Mouse (Mus musculus): ENCODE measurements around the gene Tceal1. TPM values are rescaled to one million over a fixed set of nuclear protein-coding genes. Genes with fewer than 3 reads are reported as not detected.

The Tceal1 gene
- polyA plus RNA-seq, 1 experiment from 2014 or later: 1.3 TPM

DNA sequence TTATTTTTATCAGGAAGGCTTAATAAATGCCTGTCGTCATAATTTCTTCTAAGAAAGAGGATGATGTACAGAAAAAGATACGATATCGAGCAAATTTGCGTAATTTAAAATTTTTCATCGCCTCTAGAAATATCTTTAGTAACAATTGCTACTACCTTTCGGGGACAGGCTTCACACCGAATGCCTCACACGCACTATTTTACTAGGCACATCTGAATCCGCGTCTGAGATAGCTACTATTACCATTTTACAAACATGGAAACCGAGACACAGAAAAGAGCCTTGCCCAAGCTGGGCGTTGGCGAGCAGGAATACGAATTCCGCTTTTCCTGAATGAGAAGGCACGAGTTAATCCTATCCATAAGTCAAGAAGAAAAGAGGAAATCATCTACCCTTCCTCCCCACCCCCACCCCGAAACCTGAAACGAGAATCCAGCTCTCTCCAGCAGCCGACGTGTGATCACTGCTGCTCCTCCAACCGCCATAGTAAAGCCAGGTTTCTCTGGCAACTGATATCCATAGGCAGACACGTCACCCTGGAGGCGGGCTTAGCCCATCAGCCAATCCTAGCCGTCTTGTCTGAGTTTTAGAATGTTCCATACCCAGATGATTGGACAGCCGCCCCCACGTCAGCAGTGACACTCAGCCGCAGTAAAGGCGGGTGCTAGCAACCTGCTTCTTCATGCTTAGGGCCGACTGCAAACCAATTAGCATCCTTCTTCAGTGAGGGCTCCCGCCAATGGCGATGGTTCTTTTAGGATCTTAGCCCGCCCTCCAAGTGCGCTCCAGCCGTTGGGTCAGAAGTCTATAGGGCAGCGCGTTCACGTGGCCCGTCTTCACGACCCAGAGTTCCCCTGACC, 33.2 kb downstream of the Tceal1 start:
- peak overlapping the region; percentile 84 for H3K27ac ChIP-seq
- 34% methylated on average over 27 of the region's 39 CpGs for WGBS (ENCODE audit: missing documents)
- peak overlapping the region; percentile 57 for H3K4me3 ChIP-seq (ENCODE audit: inconsistent target)
- peaks cover 46% of the 10 kb centered on the region for H3K79me2 ChIP-seq (ENCODE audit: inconsistent target)
- no peaks in the 10 kb centered on the region for H3K36me3 ChIP-seq (ENCODE audit: inconsistent target)

DNA sequence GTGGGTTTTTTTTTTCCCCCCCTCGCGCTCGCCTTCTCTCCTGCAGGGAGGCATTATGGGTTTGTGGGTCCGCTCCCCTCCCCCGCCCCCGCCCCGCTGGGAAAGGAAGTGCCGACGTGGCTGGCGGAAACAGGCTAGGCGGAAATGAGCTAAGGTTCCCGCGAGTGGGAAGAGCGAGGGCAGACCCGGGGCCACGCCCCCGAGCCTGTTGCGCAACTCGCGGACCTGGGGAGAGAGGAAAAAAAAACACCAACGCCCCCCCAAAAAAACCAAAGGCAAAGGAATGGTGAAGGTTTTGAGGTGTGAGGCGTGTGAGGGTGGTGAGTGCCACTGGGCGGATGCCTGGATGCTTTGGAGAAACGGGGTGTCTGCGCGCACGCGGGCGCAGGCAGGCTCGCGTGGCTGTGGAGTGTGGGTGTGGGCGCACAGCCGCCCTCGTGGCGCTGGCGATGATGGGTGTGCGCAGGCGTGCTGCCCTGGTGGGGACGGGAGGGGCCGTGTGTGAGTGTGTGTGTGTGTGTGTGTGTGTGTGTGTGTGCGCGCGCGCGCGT, 33.9 kb downstream of the Tceal1 start:
- H3K79me2 ChIP-seq (ENCODE audit: inconsistent target): peaks cover 39% of the 10 kb centered on the region
- H3K27ac ChIP-seq: peak overlapping the region; percentile 84
- H3K4me3 ChIP-seq (ENCODE audit: inconsistent target): peak overlapping the region; percentile 26
- 17% methylated on average over 31 of the region's 46 CpGs for WGBS (ENCODE audit: missing documents)
- no peaks in the 10 kb centered on the region for H3K36me3 ChIP-seq (ENCODE audit: inconsistent target)

DNA sequence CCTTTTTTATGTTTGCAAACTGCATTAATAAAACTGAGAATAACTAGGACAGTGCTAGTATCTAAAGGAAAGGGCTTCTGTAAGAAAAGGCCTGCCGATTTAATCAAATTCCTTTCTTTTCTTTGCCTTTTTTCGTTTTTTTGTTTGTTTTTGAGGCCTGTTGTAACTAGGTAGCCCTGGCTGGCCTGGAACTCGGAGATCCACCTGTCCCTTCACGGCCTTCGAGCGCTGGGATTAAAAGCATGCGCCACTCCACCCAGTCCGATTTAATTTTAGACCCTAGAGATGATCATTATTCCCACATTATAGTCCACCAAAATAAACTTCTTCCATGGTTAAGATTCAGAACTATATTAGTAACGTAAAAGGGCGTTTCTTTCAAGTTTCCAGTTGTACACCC, 34.5 kb downstream of the Tceal1 start:
- Histone ChIP-seq H3K27ac (peak overlapping the region; percentile 84), H3K79me2 (ENCODE audit: inconsistent target) (peaks cover 34% of the 10 kb centered on the region), H3K36me3 (ENCODE audit: inconsistent target) (no peaks in the 10 kb centered on the region), H3K4me3 (ENCODE audit: inconsistent target) (peak overlapping the region; percentile 26)
- WGBS (ENCODE audit: missing documents): 27% methylated on average over 9 of the region's 10 CpGs

DNA sequence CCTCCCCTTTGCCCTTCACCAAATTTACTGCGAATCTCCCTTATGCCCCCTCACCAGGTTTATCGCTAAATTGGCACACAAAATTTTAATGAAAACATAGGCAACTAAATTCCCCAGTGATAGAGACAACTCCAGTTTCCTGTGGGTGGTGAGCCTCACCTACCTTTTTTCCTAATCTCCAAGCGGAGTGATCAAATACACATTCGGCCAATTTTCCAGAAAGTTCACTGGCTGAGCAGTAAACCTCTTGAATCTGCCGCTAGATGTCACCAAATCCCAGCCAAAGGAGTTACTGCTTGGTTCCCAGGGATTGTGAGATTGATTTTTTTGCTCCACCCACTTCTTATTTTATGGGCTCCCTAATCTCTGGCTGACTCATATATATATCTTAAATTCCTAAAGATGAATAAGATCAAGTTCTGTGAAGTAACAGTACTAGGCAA, 34.9 kb downstream of the Tceal1 start:
- Histone ChIP-seq H3K36me3 (ENCODE audit: inconsistent target) (no peaks in the 10 kb centered on the region), H3K79me2 (ENCODE audit: inconsistent target) (peaks cover 30% of the 10 kb centered on the region), H3K4me3 (ENCODE audit: inconsistent target) (peak overlapping the region; percentile 26), H3K27ac (peak overlapping the region; percentile 84)
- 31% methylated on average over 5 of the region's 5 CpGs for WGBS (ENCODE audit: missing documents)

DNA sequence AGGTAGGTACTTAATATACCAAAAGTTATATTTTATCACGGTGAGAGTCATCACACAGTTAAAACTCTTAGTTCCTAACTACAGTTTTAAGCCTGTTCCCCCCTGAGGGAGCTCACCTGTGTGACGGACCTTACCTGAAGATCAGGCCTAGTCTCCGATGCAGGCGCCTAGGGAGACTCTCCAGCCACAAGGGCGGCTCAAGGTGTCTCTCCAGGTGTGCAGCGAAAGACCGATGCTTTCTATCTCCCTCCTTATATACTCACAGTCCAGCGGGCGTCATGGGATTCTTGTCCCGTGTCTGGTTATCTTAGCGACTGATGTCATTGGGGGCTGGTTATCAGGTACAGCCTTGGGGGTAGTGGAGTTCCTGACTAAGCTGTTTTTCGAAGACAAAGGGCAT, 35.7 kb downstream of the Tceal1 start, which contains the start of gene Morf4l2:
Morf4l2 (minus strand) TSS at position 232 of the 400 bp plus-strand sequence.
- H3K4me3 ChIP-seq (ENCODE audit: inconsistent target): peak within 1 kb of the TSS; percentile 26
- no peaks in the 10 kb centered on the region for H3K36me3 ChIP-seq (ENCODE audit: inconsistent target)
- 90% methylated on average over 12 of the region's 12 CpGs for WGBS (ENCODE audit: missing documents)
- peaks cover 22% of the 10 kb centered on the region for H3K79me2 ChIP-seq (ENCODE audit: inconsistent target)
- H3K27ac ChIP-seq: peak within 1 kb of the TSS; percentile 84

DNA sequence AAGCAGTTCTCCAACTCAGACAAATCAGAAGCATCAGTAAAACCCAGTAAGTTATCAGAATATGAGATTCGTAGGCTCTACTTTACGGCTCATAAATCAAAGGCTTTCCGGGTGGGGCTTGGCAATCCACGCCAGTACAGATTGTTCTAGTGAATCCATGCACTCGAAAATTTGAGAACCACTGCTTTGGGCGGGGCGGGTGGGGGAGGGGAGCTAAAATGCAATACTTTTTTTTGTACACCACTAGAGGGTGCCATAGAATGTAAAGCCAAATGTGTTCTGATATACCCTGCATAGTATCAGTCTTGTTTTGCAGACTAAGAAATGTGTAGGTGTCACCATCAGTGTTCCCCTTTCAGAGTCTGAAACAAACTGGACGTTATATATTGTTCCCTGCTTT, 36.9 kb downstream of the Tceal1 start:
- WGBS (ENCODE audit: missing documents): 61% methylated on average over 8 of the region's 8 CpGs

DNA sequence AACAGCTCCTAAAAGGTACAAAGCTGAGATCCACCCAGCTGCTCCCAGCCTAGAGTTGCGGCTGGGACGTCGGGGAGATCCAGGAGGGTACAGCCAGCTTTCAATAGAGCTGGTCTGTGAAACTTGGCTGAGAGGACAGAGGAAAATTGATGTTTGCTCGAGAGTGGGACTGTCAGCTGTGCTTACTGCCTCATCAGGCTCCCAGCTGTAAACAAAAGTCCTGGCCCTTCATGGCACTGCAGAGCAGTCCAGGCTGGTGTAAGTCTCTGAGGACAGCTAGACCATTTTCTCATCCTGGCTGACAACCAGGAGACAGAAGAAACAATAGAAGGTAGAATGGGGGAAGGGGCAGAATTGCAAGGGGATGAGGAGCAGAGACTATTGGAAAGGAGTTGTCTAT, 41.5 kb downstream of the Tceal1 start:
- Histone ChIP-seq H3K4me3 (ENCODE audit: inconsistent target) (no peak overlapping the region), H3K79me2 (ENCODE audit: inconsistent target) (no peaks in the 10 kb centered on the region), H3K36me3 (ENCODE audit: inconsistent target) (no peaks in the 10 kb centered on the region), H3K27ac (no peak overlapping the region)
- 98% methylated on average over 4 of the region's 4 CpGs for WGBS (ENCODE audit: missing documents)

More for the DNA sequence above, 36.9 kb downstream of the Tceal1 start:
- Histone ChIP-seq H3K79me2 (ENCODE audit: inconsistent target) (peaks cover 10% of the 10 kb centered on the region), H3K4me3 (ENCODE audit: inconsistent target) (no peak overlapping the region), H3K36me3 (ENCODE audit: inconsistent target) (no peaks in the 10 kb centered on the region), H3K27ac (no peak overlapping the region)

DNA sequence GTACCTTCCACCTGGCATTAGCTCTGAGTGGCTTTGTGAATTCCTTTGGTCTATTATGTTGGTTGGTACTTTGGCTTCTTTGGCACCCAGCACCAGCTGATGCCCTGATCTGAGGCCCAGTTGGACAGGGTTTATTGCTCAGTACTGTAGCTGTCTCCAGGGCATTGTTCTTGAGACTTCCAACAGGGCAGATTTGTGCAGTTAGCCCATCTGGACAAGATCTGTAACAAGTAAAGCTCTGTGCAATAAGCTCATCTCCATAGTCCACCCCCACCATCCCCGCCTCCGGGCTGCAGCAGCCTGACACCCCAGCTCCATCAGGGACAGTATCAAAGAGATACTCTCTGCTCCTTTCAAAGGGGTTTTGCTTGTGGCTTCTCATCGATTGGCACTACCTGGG, 47.7 kb downstream of the Tceal1 start:
- H3K27ac ChIP-seq: no peak overlapping the region
- 89% methylated on average over 3 of the region's 3 CpGs for WGBS (ENCODE audit: missing documents)
- H3K36me3 ChIP-seq (ENCODE audit: inconsistent target): no peaks in the 10 kb centered on the region
- H3K4me3 ChIP-seq (ENCODE audit: inconsistent target): no peak overlapping the region
- H3K79me2 ChIP-seq (ENCODE audit: inconsistent target): no peaks in the 10 kb centered on the region

Other genes starting within 250 kb of the Tceal1 start
- gene Kir3dl1, start 190.0 kb upstream of the Tceal1 start, polyA plus RNA-seq (2018): not detected in 3 replicates
- not detected in 3 replicates for gene Kir3dl2, start 163.9 kb upstream of the Tceal1 start, polyA plus RNA-seq (2018)
- gene Tceal3, start 117.1 kb upstream of the Tceal1 start, polyA plus RNA-seq (2018): not detected in 3 replicates
- gene Morf4l2, start 35.7 kb downstream of the Tceal1 start, polyA plus RNA-seq (2018): 146 to 528 TPM (median 198 TPM) in 3 replicates
- gene Glra4, start 72.2 kb downstream of the Tceal1 start, polyA plus RNA-seq (2018): not detected in 3 replicates
- gene Plp1, start 114.7 kb downstream of the Tceal1 start, polyA plus RNA-seq (2018): 0.05 to 0.20 TPM (median 0.06 TPM) in 3 replicates
- gene Rab9b, start 160.8 kb downstream of the Tceal1 start, polyA plus RNA-seq (2018): not detected in 3 replicates
- not detected in 3 replicates for gene H2bfm, start 219.3 kb downstream of the Tceal1 start, polyA plus RNA-seq (2018)